Mouse (Mus musculus): ENCODE measurements around the gene Cyb5r1. TPM values are rescaled to one million over a fixed set of nuclear protein-coding genes. Genes with fewer than 3 reads are reported as not detected.
A peak's percentile ranks its signal among the peaks of the same experiment; 100 is the strongest.

Gene Cyb5r1
- polyA plus RNA-seq, 1 experiment from 2014 or later = 25.0 TPM

- no peak overlapping the region for H3K4me3 ChIP-seq (ENCODE audit: low read depth, low read length)
- H3K9ac ChIP-seq (replicated peaks; ENCODE audit: low read length) = no peak overlapping the region
- no peaks in the 10 kb centered on the region for H3K9me3 ChIP-seq (replicated peaks; ENCODE audit: control insufficient read depth, low read length)
- no peaks in the 10 kb centered on the region for H3K4me1 ChIP-seq (ENCODE audit: control insufficient read depth, insufficient read depth, low read length)
- H3K27me3 ChIP-seq (ENCODE audit: control insufficient read depth, insufficient read depth, low read length) = no peaks in the 10 kb centered on the region
- peak; percentile 57 for DNase-seq (ENCODE audit: low spot score)
- no peaks in the 10 kb centered on the region for H3K36me3 ChIP-seq (replicated peaks; ENCODE audit: control insufficient read depth, insufficient read depth, low read depth, low read length)
- no peak overlapping the region for H3K27ac ChIP-seq (replicated peaks; ENCODE audit: low read depth, low read length)
- H3K4me2 ChIP-seq (ENCODE audit: low read depth, low read length) = no peak overlapping the region
- WGBS = 53% methylated on average over 3 of the region's 3 CpGs
- ATAC-seq (replicated peaks; ENCODE audit: insufficient number of reproducible peaks, low FRiP score, low TSS enrichment, low read depth) = no peak
These were observed 45.6 kb downstream of the Cyb5r1 start for GRCm38 (mm10) chr1:134450986-134451385.

DNA sequence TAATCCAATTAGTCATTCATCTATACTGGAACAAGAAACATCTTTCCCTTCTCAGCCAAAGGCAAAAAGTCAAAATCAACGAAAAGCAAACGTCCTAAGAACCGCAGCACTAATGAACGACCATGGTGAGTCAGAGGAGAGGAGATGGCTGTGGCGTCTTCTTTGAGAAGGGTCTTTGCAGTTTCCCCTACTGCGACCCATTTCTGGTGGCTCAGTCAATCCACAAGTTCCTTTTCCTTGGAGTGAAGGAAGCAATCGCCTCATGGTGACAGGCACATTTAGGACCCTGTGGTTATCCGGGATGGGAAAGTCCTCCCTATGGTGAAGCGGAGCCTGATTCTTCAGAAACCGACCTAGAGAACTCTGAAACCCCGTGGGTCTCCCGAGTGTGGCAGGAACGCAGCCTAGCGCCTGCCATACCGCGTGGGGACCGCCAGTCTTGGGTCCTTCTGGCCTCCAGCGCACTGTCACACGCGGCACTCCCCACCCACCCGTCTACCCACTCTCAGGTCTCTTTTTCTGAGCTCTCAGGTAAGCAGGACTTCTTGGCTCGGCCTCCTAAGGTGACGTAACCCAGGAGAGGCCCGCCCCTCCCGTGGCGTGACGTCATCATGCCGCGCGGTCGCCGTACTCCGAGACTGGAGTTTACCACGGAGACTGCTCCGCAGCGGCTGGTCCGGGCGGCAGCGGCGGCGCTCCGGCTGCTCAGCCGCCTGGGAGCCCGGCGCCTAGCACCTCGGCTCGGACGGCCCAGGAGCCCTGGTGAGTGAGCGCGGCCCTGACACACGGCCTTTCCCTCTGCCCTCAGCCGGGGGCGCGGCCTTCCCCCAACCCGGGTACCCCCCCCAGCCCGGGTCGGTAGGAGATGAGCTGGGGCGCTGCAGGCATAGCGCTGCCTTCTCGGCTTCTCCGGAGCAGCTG is 49.8 kb downstream of the Cyb5r1 start, which contains the start of gene Klhl12:
Gene Klhl12 (plus strand): TSS at position 628 of the 921 bp plus-strand sequence.
- no peaks in the 10 kb centered on the region for H3K9me3 ChIP-seq (replicated peaks; ENCODE audit: control insufficient read depth, low read length)
- H3K27ac ChIP-seq (replicated peaks; ENCODE audit: low read depth, low read length) = peak within 1 kb of the TSS; percentile 58; the same call in 1 of the 2 replicates
- H3K9ac ChIP-seq (replicated peaks; ENCODE audit: low read length) = peak within 1 kb of the TSS; percentile 90
- H3K4me3 ChIP-seq (ENCODE audit: low read depth, low read length) = peak within 1 kb of the TSS; percentile 96
- DNase-seq (ENCODE audit: low spot score) (peak; percentile 92), ATAC-seq (replicated peaks; ENCODE audit: insufficient number of reproducible peaks, low FRiP score, low TSS enrichment, low read depth) (peak; percentile 85)
- H3K36me3 ChIP-seq (replicated peaks; ENCODE audit: control insufficient read depth, insufficient read depth, low read depth, low read length) = no peaks in the 10 kb centered on the region
- 2% methylated on average over 58 of the region's 61 CpGs for WGBS
- H3K27me3 ChIP-seq (ENCODE audit: control insufficient read depth, insufficient read depth, low read length) = no peaks in the 10 kb centered on the region
- peak within 1 kb of the TSS; percentile 54 for H3K4me2 ChIP-seq (ENCODE audit: low read depth, low read length)
- no peaks in the 10 kb centered on the region for H3K4me1 ChIP-seq (ENCODE audit: control insufficient read depth, insufficient read depth, low read length)

DNA sequence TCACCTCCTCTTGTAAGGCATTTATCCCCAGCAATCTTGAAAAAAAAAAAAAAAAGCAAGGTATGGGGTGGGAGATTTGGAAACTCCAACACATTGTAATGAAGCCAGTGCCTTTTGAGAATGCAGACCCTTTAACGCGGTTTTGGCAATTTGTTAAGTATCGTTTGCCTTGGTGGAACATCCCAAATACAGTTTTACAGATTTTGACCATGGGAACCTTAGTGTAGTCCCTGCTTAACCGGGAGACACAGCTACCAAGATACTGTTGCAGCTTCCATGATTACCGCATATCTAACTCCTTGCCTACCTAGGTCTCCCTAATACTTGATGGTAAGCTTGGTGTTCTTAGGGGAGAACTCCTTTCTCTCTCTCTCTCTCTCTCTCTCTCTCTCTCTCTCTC is 50.7 kb downstream of the Cyb5r1 start:
- 27% methylated on average over 5 of the region's 5 CpGs for WGBS
- Histone ChIP-seq H3K27ac (replicated peaks; ENCODE audit: low read depth, low read length) (no peak overlapping the region), H3K36me3 (replicated peaks; ENCODE audit: control insufficient read depth, insufficient read depth, low read depth, low read length) (no peaks in the 10 kb centered on the region), H3K4me1 (ENCODE audit: control insufficient read depth, insufficient read depth, low read length) (no peaks in the 10 kb centered on the region), H3K4me3 (ENCODE audit: low read depth, low read length) (peak overlapping the region; percentile 96), H3K27me3 (ENCODE audit: control insufficient read depth, insufficient read depth, low read length) (no peaks in the 10 kb centered on the region), H3K9ac (replicated peaks; ENCODE audit: low read length) (peak overlapping the region; percentile 90), H3K9me3 (replicated peaks; ENCODE audit: control insufficient read depth, low read length) (no peaks in the 10 kb centered on the region), H3K4me2 (ENCODE audit: low read depth, low read length) (peak overlapping the region; percentile 48)
- ATAC-seq (replicated peaks; ENCODE audit: insufficient number of reproducible peaks, low FRiP score, low TSS enrichment, low read depth) (no peak), DNase-seq (ENCODE audit: low spot score) (no peak)

DNA sequence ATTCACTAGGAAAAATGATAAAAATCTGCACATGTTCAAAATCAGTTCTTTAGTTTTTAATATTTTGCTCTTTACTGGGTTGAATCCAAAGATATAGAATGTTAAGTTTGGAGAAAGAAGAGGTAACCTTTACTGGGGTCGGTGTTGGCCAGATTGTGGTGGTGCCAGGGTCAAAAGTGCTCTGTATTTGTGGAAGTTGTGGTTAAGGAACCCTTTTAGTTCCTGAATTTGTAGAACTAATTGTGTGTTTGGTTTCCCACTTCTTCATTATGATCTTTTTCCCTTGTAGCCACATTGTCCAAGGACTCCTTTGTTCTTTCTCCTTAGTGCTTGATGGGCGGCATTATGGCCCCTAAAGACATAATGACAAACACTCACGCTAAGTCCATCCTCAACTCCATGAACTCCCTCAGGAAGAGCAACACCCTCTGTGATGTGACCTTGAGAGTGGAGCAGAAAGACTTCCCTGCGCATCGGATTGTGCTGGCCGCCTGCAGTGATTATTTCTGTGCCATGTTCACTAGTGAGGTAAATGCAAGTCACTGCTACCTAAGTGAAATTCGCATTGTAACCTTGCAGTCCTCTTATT is 52.9 kb downstream of the Cyb5r1 start:
- Histone ChIP-seq H3K9ac (replicated peaks; ENCODE audit: low read length) (no peak overlapping the region), H3K9me3 (replicated peaks; ENCODE audit: control insufficient read depth, low read length) (no peaks in the 10 kb centered on the region), H3K36me3 (replicated peaks; ENCODE audit: control insufficient read depth, insufficient read depth, low read depth, low read length) (no peaks in the 10 kb centered on the region), H3K27me3 (ENCODE audit: control insufficient read depth, insufficient read depth, low read length) (no peaks in the 10 kb centered on the region), H3K4me1 (ENCODE audit: control insufficient read depth, insufficient read depth, low read length) (no peaks in the 10 kb centered on the region), H3K4me2 (ENCODE audit: low read depth, low read length) (no peak overlapping the region), H3K27ac (replicated peaks; ENCODE audit: low read depth, low read length) (no peak overlapping the region), H3K4me3 (ENCODE audit: low read depth, low read length) (no peak overlapping the region)
- ATAC-seq (replicated peaks; ENCODE audit: insufficient number of reproducible peaks, low FRiP score, low TSS enrichment, low read depth) (no peak), DNase-seq (ENCODE audit: low spot score) (no peak)
- WGBS = 94% methylated on average over 7 of the region's 7 CpGs

- H3K9ac ChIP-seq (replicated peaks; ENCODE audit: low read length) = no peak overlapping the region
- no peaks in the 10 kb centered on the region for H3K4me1 ChIP-seq (ENCODE audit: control insufficient read depth, insufficient read depth, low read length)
- no peak overlapping the region for H3K4me2 ChIP-seq (ENCODE audit: low read depth, low read length)
- ATAC-seq (replicated peaks; ENCODE audit: insufficient number of reproducible peaks, low FRiP score, low TSS enrichment, low read depth) (no peak), DNase-seq (ENCODE audit: low spot score) (no peak)
- no peak overlapping the region for H3K27ac ChIP-seq (replicated peaks; ENCODE audit: low read depth, low read length)
- no peaks in the 10 kb centered on the region for H3K9me3 ChIP-seq (replicated peaks; ENCODE audit: control insufficient read depth, low read length)
- no peak overlapping the region for H3K4me3 ChIP-seq (ENCODE audit: low read depth, low read length)
- no peaks in the 10 kb centered on the region for H3K27me3 ChIP-seq (ENCODE audit: control insufficient read depth, insufficient read depth, low read length)
- WGBS = 95% methylated on average over 1 of the region's 1 CpGs
- H3K36me3 ChIP-seq (replicated peaks; ENCODE audit: control insufficient read depth, insufficient read depth, low read depth, low read length) = peaks cover 3% of the 10 kb centered on the region
These were observed 55.2 kb downstream of the Cyb5r1 start for GRCm38 (mm10) chr1:134460294-134461284.

Other genes with a start within 250 kb of the Cyb5r1 start
- gene Chil1, start 223.4 kb upstream of the Cyb5r1 start, polyA plus RNA-seq (2014; fragmentation: Nextera tagmentation; extraction: Ambion mirVana) = 0.64 and 0.97 TPM in 2 replicates
- gene Mybph, start 212.1 kb upstream of the Cyb5r1 start, polyA plus RNA-seq (2014; fragmentation: Nextera tagmentation; extraction: Ambion mirVana) = 2.2 and 4.4 TPM in 2 replicates
- 0.47 and 0.60 TPM in 2 replicates for gene Adora1, start 170.1 kb upstream of the Cyb5r1 start, polyA plus RNA-seq (2014; fragmentation: Nextera tagmentation; extraction: Ambion mirVana)
- 15.2 and 19.8 TPM in 2 replicates for gene Myog, start 115.6 kb upstream of the Cyb5r1 start, polyA plus RNA-seq (2014; fragmentation: Nextera tagmentation; extraction: Ambion mirVana)
- 1.9 and 2.2 TPM in 2 replicates for gene Ppfia4, start 72.6 kb upstream of the Cyb5r1 start, polyA plus RNA-seq (2014; fragmentation: Nextera tagmentation; extraction: Ambion mirVana)
- gene Tmem183a, start 43.6 kb upstream of the Cyb5r1 start, polyA plus RNA-seq (2014; fragmentation: Nextera tagmentation; extraction: Ambion mirVana) = 128 and 133 TPM in 2 replicates
- not detected in 2 replicates for gene 4933406M09Rik, start 19.6 kb upstream of the Cyb5r1 start, polyA plus RNA-seq (2014; fragmentation: Nextera tagmentation; extraction: Ambion mirVana)
- 82.9 and 86.7 TPM in 2 replicates for gene Adipor1, start 9.8 kb downstream of the Cyb5r1 start, polyA plus RNA-seq (2014; fragmentation: Nextera tagmentation; extraction: Ambion mirVana)
- 33.8 and 35.3 TPM in 2 replicates for gene Klhl12, start 50.0 kb downstream of the Cyb5r1 start, polyA plus RNA-seq (2014; fragmentation: Nextera tagmentation; extraction: Ambion mirVana)
- gene Rabif, start 89.1 kb downstream of the Cyb5r1 start, polyA plus RNA-seq (2014; fragmentation: Nextera tagmentation; extraction: Ambion mirVana) = 43.7 and 47.8 TPM in 2 replicates
- not detected in 2 replicates for gene Mgat4e, start 144.1 kb downstream of the Cyb5r1 start, polyA plus RNA-seq (2014; fragmentation: Nextera tagmentation; extraction: Ambion mirVana)
- gene Kdm5b, start 154.6 kb downstream of the Cyb5r1 start, polyA plus RNA-seq (2014; fragmentation: Nextera tagmentation; extraction: Ambion mirVana) = 83.6 and 84.0 TPM in 2 replicates
- 0.80 and 3.2 TPM in 2 replicates for gene Syt2, start 241.1 kb downstream of the Cyb5r1 start, polyA plus RNA-seq (2014; fragmentation: Nextera tagmentation; extraction: Ambion mirVana)

All from embryonic facial prominence, embryonic 11.5 days (tissue).